Mouse (Mus musculus): ENCODE results near the gene Stub1. TPM values are rescaled to one million over a fixed set of nuclear protein-coding genes. Genes with fewer than 3 reads are reported as not detected.
A peak's percentile ranks its signal among the peaks of the same experiment; 100 is the strongest.
"Not testable (repeated sequence)": the region's sequence is repeated elsewhere in the genome, so short reads cannot be mapped to it uniquely, and the experiment has no call there.

The Stub1 gene
- polyA plus RNA-seq, 1 experiment from 2014 or later = 78.5 TPM

- Histone ChIP-seq H3K4me3 (ENCODE audit: inconsistent target) (peak overlapping the region; percentile 46), H3K79me2 (ENCODE audit: inconsistent target) (no peaks in the 10 kb centered on the region), H3K36me3 (ENCODE audit: inconsistent target) (no peaks in the 10 kb centered on the region), H3K27ac (peak overlapping the region; percentile 31)
- 16% methylated on average over 14 of the region's 14 CpGs for WGBS (ENCODE audit: missing documents)
Observed at GRCm38 (mm10) chr17:25874148-25874720, 41.0 kb upstream of the Stub1 start.

- H3K4me3 ChIP-seq (ENCODE audit: inconsistent target) = no peak overlapping the region
- H3K36me3 ChIP-seq (ENCODE audit: inconsistent target) = no peaks in the 10 kb centered on the region
- no peak overlapping the region for H3K27ac ChIP-seq
- no peaks in the 10 kb centered on the region for H3K79me2 ChIP-seq (ENCODE audit: inconsistent target)
- WGBS (ENCODE audit: missing documents) = 87% methylated on average over 8 of the region's 11 CpGs
Observed at GRCm38 (mm10) chr17:25873405-25874147, 40.4 kb upstream of the Stub1 start.

DNA sequence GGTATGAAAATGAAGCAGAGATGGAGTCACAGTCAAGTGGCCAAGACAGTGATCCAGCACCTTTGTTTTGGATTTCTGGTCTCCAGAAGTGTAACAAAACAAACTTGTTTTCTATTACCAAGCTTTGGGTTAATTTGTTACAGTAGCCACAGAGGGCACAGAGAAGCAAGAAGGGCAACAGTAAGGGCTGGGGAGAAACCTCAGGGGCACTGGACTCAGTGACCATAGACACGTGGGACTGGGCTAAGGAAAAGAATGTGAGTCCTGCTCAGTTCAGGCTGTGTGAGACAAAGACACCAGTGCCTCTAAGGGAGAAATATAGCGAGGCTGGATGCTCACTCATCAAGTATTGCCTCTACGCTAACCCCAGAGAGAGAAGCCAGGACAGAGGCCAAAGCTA is 39.5 kb upstream of the Stub1 start:
- Histone ChIP-seq H3K36me3 (ENCODE audit: inconsistent target) (no peaks in the 10 kb centered on the region), H3K27ac (no peak overlapping the region), H3K79me2 (ENCODE audit: inconsistent target) (no peaks in the 10 kb centered on the region), H3K4me3 (ENCODE audit: inconsistent target) (no peak overlapping the region)
- 89% methylated on average over 3 of the region's 3 CpGs for WGBS (ENCODE audit: missing documents)

GRCm38 (mm10) chr17:25871566-25871965 is 38.4 kb upstream of the Stub1 start:
- not testable (repeated sequence) for H3K4me3 ChIP-seq (ENCODE audit: inconsistent target); H3K36me3 ChIP-seq (ENCODE audit: inconsistent target); H3K79me2 ChIP-seq (ENCODE audit: inconsistent target); H3K27ac ChIP-seq

GRCm38 (mm10) chr17:25869954-25870353 is 36.8 kb upstream of the Stub1 start:
- H3K36me3 ChIP-seq (ENCODE audit: inconsistent target) = no peaks in the 10 kb centered on the region
- no peak overlapping the region for H3K4me3 ChIP-seq (ENCODE audit: inconsistent target)
- no peak overlapping the region for H3K27ac ChIP-seq
- no peaks in the 10 kb centered on the region; the same call in 1 of the 2 replicates for H3K79me2 ChIP-seq (ENCODE audit: inconsistent target)
- 100% methylated on average over 2 of the region's 2 CpGs for WGBS (ENCODE audit: missing documents)

- no peaks in the 10 kb centered on the region; the same call in 1 of the 2 replicates for H3K79me2 ChIP-seq (ENCODE audit: inconsistent target)
- H3K27ac ChIP-seq = no peak overlapping the region
- H3K4me3 ChIP-seq (ENCODE audit: inconsistent target) = no peak overlapping the region
- H3K36me3 ChIP-seq (ENCODE audit: inconsistent target) = no peaks in the 10 kb centered on the region
- 99% methylated on average over 8 of the region's 8 CpGs for WGBS (ENCODE audit: missing documents)
Observed at GRCm38 (mm10) chr17:25869498-25869897, 36.3 kb upstream of the Stub1 start.

GRCm38 (mm10) chr17:25868601-25869191 is 35.5 kb upstream of the Stub1 start, which contains the start of gene Mcrip2:
TSS of gene Mcrip2 (minus strand) at chr17:25868764.
- 0 out of 2 replicates have a peak within 1 kb of the TSS, but pooled peaks have one; percentile 19 for H3K27ac ChIP-seq
- 2% methylated on average over 24 of the region's 24 CpGs for WGBS (ENCODE audit: missing documents)
- no peaks in the 10 kb centered on the region; the same call in 1 of the 2 replicates for H3K79me2 ChIP-seq (ENCODE audit: inconsistent target)

DNA sequence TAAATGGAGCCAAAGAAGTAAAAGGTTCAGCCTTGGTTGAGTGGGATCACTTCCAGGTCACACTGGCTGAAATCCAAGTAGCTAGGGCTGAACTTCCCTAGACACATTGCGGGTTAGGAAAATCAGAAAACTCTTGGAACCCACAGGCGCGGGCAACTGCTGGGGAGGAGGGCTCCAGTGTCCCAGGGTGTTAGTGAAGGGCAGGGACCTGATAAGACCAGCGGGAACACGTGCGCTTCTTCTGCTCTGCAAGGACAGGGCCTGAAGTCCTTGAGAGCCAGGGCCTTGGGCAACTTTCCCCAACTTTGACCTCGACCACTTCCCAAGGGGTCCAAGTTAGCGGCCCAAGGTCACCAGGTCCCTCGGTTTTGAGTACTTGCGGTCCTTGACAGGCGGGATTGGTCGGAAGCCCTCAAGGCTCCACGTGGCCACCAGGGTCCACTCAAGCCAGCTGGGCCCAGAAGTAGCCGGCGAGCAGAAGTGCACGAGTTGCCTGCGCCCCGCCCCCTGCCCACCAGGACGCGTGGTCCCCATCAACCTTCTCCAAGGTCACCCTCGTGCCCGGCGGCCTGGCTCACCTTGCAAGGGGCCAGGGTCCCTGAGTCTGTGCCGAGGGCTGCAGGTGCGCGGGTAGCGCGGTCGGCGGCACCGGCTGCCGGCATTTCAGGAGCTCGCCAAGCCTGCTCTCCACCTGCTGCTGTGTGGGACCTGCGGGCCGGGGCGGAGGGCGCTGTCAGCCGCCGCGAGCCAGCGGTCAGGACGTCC is 34.8 kb upstream of the Stub1 start:
- no peaks in the 10 kb centered on the region; the same call in 1 of the 2 replicates for H3K79me2 ChIP-seq (ENCODE audit: inconsistent target)
- peak overlapping the region; percentile 40 for H3K4me3 ChIP-seq (ENCODE audit: inconsistent target)
- H3K36me3 ChIP-seq (ENCODE audit: inconsistent target) = no peaks in the 10 kb centered on the region
- H3K27ac ChIP-seq = 0 out of 2 replicates have a peak overlapping the region, but pooled peaks have one; percentile 19
- WGBS (ENCODE audit: missing documents) = under 1% methylated on average over 41 of the region's 42 CpGs

More at GRCm38 (mm10) chr17:25868601-25869191, 35.5 kb upstream of the Stub1 start, which contains the start of gene Mcrip2:
- Histone ChIP-seq H3K4me3 (ENCODE audit: inconsistent target) (peak within 1 kb of the TSS; percentile 40), H3K36me3 (ENCODE audit: inconsistent target) (no peaks in the 10 kb centered on the region)

GRCm38 (mm10) chr17:25867509-25867835 is 34.3 kb upstream of the Stub1 start:
- Histone ChIP-seq H3K27ac (no peak overlapping the region), H3K4me3 (ENCODE audit: inconsistent target) (peak overlapping the region; percentile 40), H3K79me2 (ENCODE audit: inconsistent target) (no peaks in the 10 kb centered on the region; the same call in 1 of the 2 replicates), H3K36me3 (ENCODE audit: inconsistent target) (no peaks in the 10 kb centered on the region)
- 12% methylated on average over 7 of the region's 7 CpGs for WGBS (ENCODE audit: missing documents)

- 94% methylated on average over 3 of the region's 3 CpGs for WGBS (ENCODE audit: missing documents)
Observed at GRCm38 (mm10) chr17:25866172-25866571, 33.0 kb upstream of the Stub1 start.

DNA sequence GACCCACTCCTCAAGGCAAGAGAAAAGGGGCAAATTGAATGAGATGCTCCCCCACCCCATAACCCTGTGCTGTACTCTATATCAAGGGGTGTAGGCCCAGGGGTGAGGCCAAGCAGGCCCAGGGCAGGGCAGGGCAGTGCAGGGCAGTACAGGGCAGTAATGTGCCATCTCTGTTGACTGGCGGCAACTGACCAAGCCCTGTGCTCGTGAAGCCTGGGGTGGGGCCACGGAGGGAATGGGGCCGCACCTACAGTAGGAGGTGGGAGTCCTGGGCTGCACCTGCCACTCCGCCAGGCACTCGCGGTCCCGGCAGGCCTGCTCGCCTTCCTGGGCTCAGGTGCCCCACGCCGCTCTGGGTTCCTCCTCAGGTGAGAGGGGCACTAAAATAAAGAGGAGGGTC is 32.1 kb upstream of the Stub1 start:
- WGBS (ENCODE audit: missing documents) = 86% methylated on average over 11 of the region's 11 CpGs
- no peak overlapping the region for H3K4me3 ChIP-seq (ENCODE audit: inconsistent target)
- no peak overlapping the region for H3K27ac ChIP-seq
- no peaks in the 10 kb centered on the region; the same call in 1 of the 2 replicates for H3K79me2 ChIP-seq (ENCODE audit: inconsistent target)
- H3K36me3 ChIP-seq (ENCODE audit: inconsistent target) = no peaks in the 10 kb centered on the region

More at GRCm38 (mm10) chr17:25866172-25866571, 33.0 kb upstream of the Stub1 start:
- Histone ChIP-seq H3K79me2 (ENCODE audit: inconsistent target) (no peaks in the 10 kb centered on the region; the same call in 1 of the 2 replicates), H3K36me3 (ENCODE audit: inconsistent target) (no peaks in the 10 kb centered on the region), H3K27ac (no peak overlapping the region), H3K4me3 (ENCODE audit: inconsistent target) (no peak overlapping the region)

GRCm38 (mm10) chr17:25864311-25864710 is 31.1 kb upstream of the Stub1 start:
- Histone ChIP-seq H3K27ac (no peak overlapping the region), H3K36me3 (ENCODE audit: inconsistent target) (no peaks in the 10 kb centered on the region), H3K79me2 (ENCODE audit: inconsistent target) (no peaks in the 10 kb centered on the region; the same call in 1 of the 2 replicates), H3K4me3 (ENCODE audit: inconsistent target) (no peak overlapping the region)
- 95% methylated on average over 14 of the region's 14 CpGs for WGBS (ENCODE audit: missing documents)

DNA sequence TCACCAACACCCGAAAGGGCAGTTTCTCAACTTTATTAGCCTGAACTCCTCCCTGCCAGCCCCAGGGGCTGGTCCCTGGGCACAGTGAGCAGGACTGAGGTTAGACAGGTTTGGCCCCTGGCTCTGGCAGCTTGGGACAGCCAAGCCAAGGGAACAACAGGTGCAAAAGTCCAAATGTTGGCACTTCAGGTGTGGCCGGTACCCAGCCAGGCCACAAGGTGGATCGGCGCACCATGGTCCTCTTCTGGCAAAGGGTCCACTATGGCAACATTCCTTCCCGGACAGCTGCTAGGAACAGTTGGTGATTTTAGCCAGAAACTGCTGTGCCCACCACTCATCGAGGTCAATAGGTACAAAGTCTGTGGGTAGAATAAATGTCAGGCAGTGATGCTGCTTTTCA is 30.5 kb upstream of the Stub1 start:
- Histone ChIP-seq H3K27ac (no peak overlapping the region), H3K4me3 (ENCODE audit: inconsistent target) (no peak overlapping the region), H3K79me2 (ENCODE audit: inconsistent target) (no peaks in the 10 kb centered on the region; the same call in 1 of the 2 replicates), H3K36me3 (ENCODE audit: inconsistent target) (no peaks in the 10 kb centered on the region)
- WGBS (ENCODE audit: missing documents) = 94% methylated on average over 6 of the region's 6 CpGs

Data from macrophage (primary cell).